Mouse (Mus musculus) limb, embryonic 10.5 days (tissue): ENCODE results near the gene Ick. TPM values are rescaled to one million over a fixed set of nuclear protein-coding genes. Genes with fewer than 3 reads are reported as not detected.
A peak's percentile ranks its signal among the peaks of the same experiment; 100 is the strongest.

Experiments used
- DNase-seq: peaks from one replicate; pipeline ENCODE4 v3.0.0-alpha.2; 2017; ENCODE audit warnings: low spot score
- H3K27ac ChIP-seq: fragments of 300-500 bp; sonication (generic); 2 replicates; pipeline ENCODE4 v1.5.1; 2016; ENCODE audit warnings: mild to moderate bottlenecking
- H3K27me3 ChIP-seq: fragments of 300-500 bp; sonication (generic); 2 replicates; pipeline ENCODE4 v1.6.1; 2016; ENCODE audit warnings: low read depth, mild to moderate bottlenecking; ENCODE audit not compliant: poor library complexity, severe bottlenecking
- H3K36me3 ChIP-seq: fragments of 300-500 bp; sonication (generic); 2 replicates; pipeline ENCODE4 v1.6.1; 2016; ENCODE audit warnings: mild to moderate bottlenecking, moderate library complexity
- H3K4me1 ChIP-seq: fragments of 300-500 bp; sonication (generic); 2 replicates; pipeline ENCODE4 v1.6.1; 2016
- H3K4me3 ChIP-seq: fragments of 300-500 bp; sonication (generic); 2 replicates; pipeline ENCODE4 v1.5.1; 2016; ENCODE audit warnings: mild to moderate bottlenecking, moderate library complexity
- H3K9me3 ChIP-seq: fragments of 300-500 bp; sonication (generic); replicated peaks from 2 replicates; pipeline ENCODE4 v1.6.1; 2016; ENCODE audit warnings: mild to moderate bottlenecking
- WGBS: fragments of 180-500 bp; shearing (Covaris S2); methylation state at CpG from one replicate; pipeline ENCODE4 v1.1.7; 2016; 5-methylcytosine and 5-hydroxymethylcytosine counted together
- polyA plus RNA-seq: library from polyadenylated mRNA; unstranded; fragments of >200 nt; fragmentation: Nextera tagmentation; extraction: Ambion mirVana; gene quantifications from 2 replicates; pipeline ENCODE4 v1.2.1, GENCODE M21; 2016

The Ick gene
- polyA plus RNA-seq, 1 experiment from 2014 or later = 47.4 TPM

- H3K27me3 ChIP-seq = peaks cover 18% of the 10 kb centered on the region; the same call in 1 of the 2 replicates
- WGBS = 3% methylated on average over 19 of the region's 19 CpGs
- no peaks in the 10 kb centered on the region for H3K9me3 ChIP-seq
- H3K4me3 ChIP-seq = peak overlapping the region; percentile 57
- H3K36me3 ChIP-seq = no peaks in the 10 kb centered on the region
- H3K4me1 ChIP-seq = peaks cover 36% of the 10 kb centered on the region
- no peak for DNase-seq
- H3K27ac ChIP-seq = no peak overlapping the region
These were observed 82.0 kb downstream of the Ick start for GRCm38 (mm10) chr9:78190651-78191634.

- Histone ChIP-seq H3K36me3 (no peaks in the 10 kb centered on the region), H3K27me3 (peaks cover 18% of the 10 kb centered on the region; the same call in 1 of the 2 replicates), H3K9me3 (no peaks in the 10 kb centered on the region), H3K27ac (peak overlapping the region; percentile 82), H3K4me1 (peaks cover 36% of the 10 kb centered on the region), H3K4me3 (peak overlapping the region; percentile 57)
- under 1% methylated on average over 18 of the region's 18 CpGs for WGBS
- DNase-seq = peak; percentile 79
These were observed 82.7 kb downstream of the Ick start for GRCm38 (mm10) chr9:78191736-78192135.

- DNase-seq = peak; percentile 39
- Histone ChIP-seq H3K27ac (no peak overlapping the region), H3K4me1 (peaks cover 36% of the 10 kb centered on the region), H3K27me3 (peaks cover 18% of the 10 kb centered on the region; the same call in 1 of the 2 replicates), H3K36me3 (peaks cover 14% of the 10 kb centered on the region), H3K9me3 (no peaks in the 10 kb centered on the region), H3K4me3 (no peak overlapping the region)
- WGBS = 56% methylated on average over 9 of the region's 9 CpGs
These were observed 85.1 kb downstream of the Ick start for GRCm38 (mm10) chr9:78193902-78194597.

- WGBS = 90% methylated on average over 11 of the region's 11 CpGs
- DNase-seq = no peak
- Histone ChIP-seq H3K27ac (peak overlapping the region; percentile 11; the same call in 1 of the 2 replicates), H3K27me3 (peaks cover 11% of the 10 kb centered on the region; the same call in 1 of the 2 replicates), H3K9me3 (no peaks in the 10 kb centered on the region), H3K4me3 (no peak overlapping the region), H3K36me3 (peaks cover 19% of the 10 kb centered on the region), H3K4me1 (peaks cover 36% of the 10 kb centered on the region)
These were observed 86.0 kb downstream of the Ick start for GRCm38 (mm10) chr9:78195034-78195433.

GRCm38 (mm10) chr9:78197801-78198200, 88.8 kb downstream of the Ick start:
- 94% methylated on average over 9 of the region's 9 CpGs for WGBS
- no peak for DNase-seq
- H3K36me3 ChIP-seq = peaks cover 43% of the 10 kb centered on the region

GRCm38 (mm10) chr9:78204194-78204593, 95.2 kb downstream of the Ick start:
- H3K27me3 ChIP-seq = no peaks in the 10 kb centered on the region
- H3K36me3 ChIP-seq = peaks cover 70% of the 10 kb centered on the region
- no peak overlapping the region for H3K27ac ChIP-seq
- H3K4me3 ChIP-seq = no peak overlapping the region
- H3K9me3 ChIP-seq = no peaks in the 10 kb centered on the region
- no peak for DNase-seq
- 89% methylated on average over 6 of the region's 6 CpGs for WGBS
- peaks cover 16% of the 10 kb centered on the region for H3K4me1 ChIP-seq

More at GRCm38 (mm10) chr9:78197801-78198200, 88.8 kb downstream of the Ick start:
- Histone ChIP-seq H3K9me3 (no peaks in the 10 kb centered on the region), H3K4me3 (no peak overlapping the region), H3K27me3 (no peaks in the 10 kb centered on the region), H3K27ac (no peak overlapping the region), H3K4me1 (peaks cover 16% of the 10 kb centered on the region)

- H3K36me3 ChIP-seq = peaks cover 63% of the 10 kb centered on the region
- no peak overlapping the region for H3K4me3 ChIP-seq
- no peaks in the 10 kb centered on the region for H3K9me3 ChIP-seq
- H3K27me3 ChIP-seq = no peaks in the 10 kb centered on the region
- no peak overlapping the region for H3K27ac ChIP-seq
- no peak for DNase-seq
- peaks cover 17% of the 10 kb centered on the region for H3K4me1 ChIP-seq
- WGBS = 57% methylated on average over 4 of the region's 4 CpGs
These were observed 100.0 kb downstream of the Ick start for GRCm38 (mm10) chr9:78208956-78209355.

GRCm38 (mm10) chr9:78210079-78210478, 101.1 kb downstream of the Ick start:
- 96% methylated on average over 3 of the region's 3 CpGs for WGBS
- Histone ChIP-seq H3K27ac (no peak overlapping the region), H3K4me1 (peaks cover 17% of the 10 kb centered on the region), H3K4me3 (no peak overlapping the region), H3K9me3 (no peaks in the 10 kb centered on the region), H3K27me3 (no peaks in the 10 kb centered on the region), H3K36me3 (peaks cover 52% of the 10 kb centered on the region)
- DNase-seq = no peak

GRCm38 (mm10) chr9:78210821-78211220, 101.8 kb downstream of the Ick start:
- Histone ChIP-seq H3K27ac (no peak overlapping the region), H3K4me3 (no peak overlapping the region), H3K27me3 (no peaks in the 10 kb centered on the region), H3K36me3 (peaks cover 45% of the 10 kb centered on the region), H3K9me3 (no peaks in the 10 kb centered on the region), H3K4me1 (peaks cover 17% of the 10 kb centered on the region)
- WGBS = 95% methylated on average over 2 of the region's 2 CpGs
- DNase-seq = no peak

GRCm38 (mm10) chr9:78211521-78211920, 102.5 kb downstream of the Ick start:
- DNase-seq = no peak
- H3K36me3 ChIP-seq = peaks cover 38% of the 10 kb centered on the region
- WGBS = 98% methylated on average over 3 of the region's 3 CpGs
- peaks cover 17% of the 10 kb centered on the region for H3K4me1 ChIP-seq
- H3K27ac ChIP-seq = no peak overlapping the region
- no peaks in the 10 kb centered on the region for H3K9me3 ChIP-seq
- H3K27me3 ChIP-seq = no peaks in the 10 kb centered on the region
- no peak overlapping the region for H3K4me3 ChIP-seq

GRCm38 (mm10) chr9:78212341-78213049, 103.5 kb downstream of the Ick start:
- Histone ChIP-seq H3K4me3 (no peak overlapping the region), H3K9me3 (no peaks in the 10 kb centered on the region), H3K36me3 (peaks cover 35% of the 10 kb centered on the region), H3K27me3 (no peaks in the 10 kb centered on the region), H3K4me1 (peaks cover 17% of the 10 kb centered on the region), H3K27ac (no peak overlapping the region)
- 83% methylated on average over 7 of the region's 7 CpGs for WGBS
- DNase-seq = no peak

- Histone ChIP-seq H3K27me3 (no peaks in the 10 kb centered on the region), H3K27ac (no peak overlapping the region), H3K4me1 (no peaks in the 10 kb centered on the region), H3K9me3 (no peaks in the 10 kb centered on the region), H3K4me3 (no peak overlapping the region), H3K36me3 (no peaks in the 10 kb centered on the region)
- WGBS = 81% methylated on average over 4 of the region's 4 CpGs
- DNase-seq = no peak
These were observed 108.1 kb downstream of the Ick start for GRCm38 (mm10) chr9:78217074-78217473.
